Mouse (Mus musculus): ENCODE measurements around the gene Lig4. TPM values are rescaled to one million over a fixed set of nuclear protein-coding genes. Genes with fewer than 3 reads are reported as not detected.

Gene Lig4
- total RNA-seq (2021) = 1 to 10 TPM; 2.8 to 3.4 TPM
- long read RNA-seq, experiment 1, full-length matches to known transcripts = 1 of 1 reads
- long read RNA-seq, experiment 1, partial matches to known transcripts = 0 of 1 reads
- long read RNA-seq, experiment 1, other reads (novel, unspliced or antisense) = 0 of 1 reads
- long read RNA-seq, experiment 2, partial matches to known transcripts = 0 of 3 reads
- long read RNA-seq, experiment 2, other reads (novel, unspliced or antisense) = 3 of 3 reads

GRCm38 (mm10) chr8:9977573-9978314, at the start of gene Lig4, which contains the start of gene Abhd13:
Gene Lig4 (minus strand): TSS chr8:9977686.
Gene Abhd13 (plus strand): TSS chr8:9977707.
- intact Hi-C loops (cut with DNase I) = loop anchor here (2.0 to 5.0 kb wide), 2 partner anchors 325 to 423 kb away; no protein-coding TSS in a partner anchor
- DNase-seq = peak; percentile 98 to 99

DNA sequence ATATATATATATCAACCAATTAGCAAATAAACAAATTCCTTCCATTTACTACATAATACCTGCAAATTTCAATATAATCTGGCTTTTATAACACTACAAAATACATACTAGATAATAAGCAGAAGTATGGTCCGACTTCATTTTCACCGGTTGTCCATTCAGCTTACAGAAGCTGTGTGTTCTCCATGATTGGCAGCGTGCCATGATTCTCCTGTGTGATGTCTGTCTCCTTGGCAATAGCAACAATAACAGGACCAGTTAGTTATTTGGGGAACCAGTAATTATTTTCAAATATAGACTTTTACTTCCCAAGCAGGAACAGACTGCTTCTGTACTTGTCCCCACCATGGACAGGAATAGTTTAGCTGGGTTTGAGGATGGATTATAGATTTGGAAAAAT, 39.7 kb upstream of the Lig4 start:
- intact Hi-C loops (cut with DNase I) = no loop called here
- no peak for DNase-seq

DNA sequence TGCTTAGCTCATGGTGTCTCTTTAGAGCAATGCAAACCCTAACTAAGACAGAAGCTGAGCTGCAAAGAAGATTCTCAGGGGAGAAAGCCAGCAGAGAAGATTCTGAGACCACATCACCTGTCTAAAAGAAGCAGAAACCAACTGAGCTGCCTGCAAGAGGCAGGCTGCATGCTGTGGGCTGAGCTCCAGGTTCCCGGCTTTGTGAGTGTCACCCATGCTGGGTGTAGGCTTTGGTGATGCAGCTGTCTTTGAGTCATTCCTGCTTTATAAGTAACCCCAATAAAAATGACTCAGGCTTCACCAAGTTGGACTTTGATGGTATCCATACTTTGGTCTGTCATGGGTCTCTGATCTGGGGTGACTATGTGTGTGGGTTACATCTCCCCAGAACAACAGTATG, 38.8 kb upstream of the Lig4 start:
- DNase-seq = no peak
- intact Hi-C loops (cut with DNase I) = no loop called here

DNA sequence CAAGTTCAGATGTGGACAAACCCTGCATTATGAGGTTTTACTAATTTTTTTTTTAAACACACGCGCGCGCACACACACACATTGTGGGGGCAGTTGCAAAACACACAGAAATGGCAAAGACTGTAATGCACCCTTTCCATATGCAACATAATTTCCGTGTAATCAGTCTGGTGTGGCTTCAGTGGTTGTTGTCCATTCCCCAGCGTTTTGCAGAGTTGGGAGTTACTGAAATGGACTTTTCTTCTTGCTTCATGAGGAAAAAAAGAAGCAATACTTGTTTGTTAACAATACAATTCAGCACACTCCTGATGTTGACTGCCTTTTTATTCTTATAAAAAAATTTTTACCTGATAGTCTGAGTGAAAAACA, 30.2 kb upstream of the Lig4 start:
- intact Hi-C loops (cut with DNase I) = no loop called here
- DNase-seq = no peak

GRCm38 (mm10) chr8:10006986-10007659, 29.6 kb upstream of the Lig4 start:
- intact Hi-C loops (cut with DNase I) = no loop called here
- DNase-seq = no peak

- intact Hi-C loops (cut with DNase I) = no loop called here
- DNase-seq = peak in 1 of 2 experiments; percentile 28
Observed at GRCm38 (mm10) chr8:10006156-10006985, 28.9 kb upstream of the Lig4 start, which contains the start of gene Tnfsf13b. Gene Tnfsf13b (plus strand): TSS chr8:10006467.

DNA sequence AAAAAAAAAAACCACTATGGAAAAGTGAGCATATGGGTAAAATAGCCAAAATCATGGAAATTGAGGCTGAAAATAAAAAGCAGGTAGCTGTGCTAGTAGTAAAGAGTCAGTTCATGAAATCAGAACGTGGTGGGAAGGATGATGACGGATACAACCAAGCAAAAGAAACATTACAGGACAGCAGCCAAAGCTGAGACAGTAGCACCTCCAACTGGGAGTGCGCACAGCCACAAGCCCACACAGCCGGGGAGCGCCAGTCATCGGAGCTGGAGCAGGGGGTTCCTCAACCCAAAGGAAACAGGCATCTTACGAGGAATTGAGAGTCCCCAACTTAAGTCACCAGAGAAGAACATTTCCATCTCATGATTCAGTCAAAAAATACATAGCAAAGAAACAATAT, 26.6 kb upstream of the Lig4 start:
- no peak for DNase-seq
- intact Hi-C loops (cut with DNase I) = no loop called here

GRCm38 (mm10) chr8:9980188-9980587, 2.7 kb upstream of the Lig4 start:
- intact Hi-C loops (cut with DNase I) = no loop called here
- no peak for DNase-seq

DNA sequence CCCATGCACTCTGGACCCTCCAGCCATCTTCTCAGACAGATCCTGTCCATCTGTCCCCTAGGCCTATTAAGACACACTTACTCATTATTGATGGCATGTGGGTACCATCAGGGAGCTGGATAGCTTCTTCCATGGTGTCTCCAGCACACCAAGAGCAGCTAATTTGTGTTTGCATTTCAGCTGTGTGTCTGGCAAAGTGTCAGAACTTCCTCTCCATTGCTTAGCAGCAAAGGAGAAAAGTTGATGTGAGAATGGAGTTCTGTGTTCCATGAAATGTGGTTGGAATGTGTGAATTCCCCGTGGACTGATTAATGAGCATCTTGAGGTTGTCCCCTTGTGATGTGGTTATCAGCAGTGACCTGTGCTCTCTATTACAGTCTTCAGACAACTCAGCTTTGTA, 2.3 kb upstream of the Lig4 start:
- intact Hi-C loops (cut with DNase I) = loop anchor here (5.0 kb wide), 1 partner anchor 323 kb away; no protein-coding TSS in a partner anchor
- no peak for DNase-seq

- intact Hi-C loops (cut with DNase I) = loop anchor here (5.0 kb wide), 1 partner anchor 324 kb away; no protein-coding TSS in a partner anchor
- DNase-seq = no peak
Observed at GRCm38 (mm10) chr8:9978475-9979230, 1.2 kb upstream of the Lig4 start.

- peak in 1 of 2 experiments; percentile 17 for DNase-seq
- intact Hi-C loops (cut with DNase I) = loop anchor here (2.0 to 5.0 kb wide), 2 partner anchors 325 to 424 kb away; no protein-coding TSS in a partner anchor
Observed at GRCm38 (mm10) chr8:9977016-9977415, 470 bp downstream of the Lig4 start.

GRCm38 (mm10) chr8:9975898-9976611, 1.4 kb downstream of the Lig4 start:
- DNase-seq = peak; percentile 97 to 99
- intact Hi-C loops (cut with DNase I) = loop anchor here (2.0 to 5.0 kb wide), 2 partner anchors 326 to 425 kb away; no protein-coding TSS in a partner anchor

DNA sequence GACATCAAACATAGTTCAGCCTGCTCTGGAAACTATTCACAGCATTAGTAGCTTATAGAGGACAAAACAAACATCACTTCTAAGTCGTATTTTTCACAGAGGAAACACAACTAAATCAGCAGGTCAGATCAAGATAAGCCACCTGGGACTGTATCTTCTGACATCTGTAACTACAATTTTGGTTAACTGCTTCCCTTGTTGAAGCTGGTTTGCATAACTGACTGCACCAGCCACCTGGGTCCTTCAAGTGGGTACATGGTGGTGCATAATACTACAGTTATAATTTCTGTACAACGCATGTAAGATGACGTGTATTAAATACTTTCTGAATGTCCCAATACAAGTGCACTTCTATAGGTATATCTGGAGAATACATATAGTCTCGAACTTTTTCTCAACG, 2.2 kb downstream of the Lig4 start:
- intact Hi-C loops (cut with DNase I) = loop anchor here (5.0 kb wide), 1 partner anchor 327 kb away; no protein-coding TSS in a partner anchor
- no peak for DNase-seq

GRCm38 (mm10) chr8:9971866-9972265, 5.6 kb downstream of the Lig4 start:
- intact Hi-C loops (cut with DNase I) = no loop called here
- no peak for DNase-seq

GRCm38 (mm10) chr8:9959919-9960318, 17.6 kb downstream of the Lig4 start:
- no peak for DNase-seq
- intact Hi-C loops (cut with DNase I) = no loop called here

DNA sequence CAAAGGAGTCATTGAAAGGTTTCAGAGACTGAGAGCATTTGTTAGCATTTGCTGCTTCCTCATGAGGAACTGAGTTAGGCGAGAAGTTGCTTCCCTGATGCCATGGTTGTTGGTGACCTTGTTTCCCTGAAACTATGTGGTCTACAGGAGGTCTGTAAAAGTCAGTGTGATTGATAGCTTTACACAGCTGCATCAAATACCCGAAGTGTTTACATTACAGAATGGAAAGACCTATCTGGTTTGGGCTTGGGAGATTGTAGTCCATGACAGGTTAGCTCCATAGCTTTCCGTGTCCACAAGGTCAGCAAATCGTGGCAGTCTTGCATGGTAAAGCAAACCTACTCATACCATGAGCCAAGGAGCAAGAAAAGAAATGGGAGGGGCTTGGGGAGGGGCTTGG, 19.1 kb downstream of the Lig4 start:
- no peak for DNase-seq
- intact Hi-C loops (cut with DNase I) = no loop called here

- intact Hi-C loops (cut with DNase I) = no loop called here
- DNase-seq = no peak
Observed at GRCm38 (mm10) chr8:9949134-9949890, 28.2 kb downstream of the Lig4 start.

GRCm38 (mm10) chr8:9935574-9935973, 41.9 kb downstream of the Lig4 start:
- DNase-seq = no peak
- intact Hi-C loops (cut with DNase I) = loop anchor here (5.0 to 10.0 kb wide), 2 partner anchors 591 to 703 kb away; no protein-coding TSS in a partner anchor
